Mouse (Mus musculus) lung, embryonic 16.5 days (tissue): ENCODE data around the gene Cdc42. TPM values are rescaled to one million over a fixed set of nuclear protein-coding genes. Genes with fewer than 3 reads are reported as not detected.
A peak's percentile ranks its signal among the peaks of the same experiment; 100 is the strongest.

ENCODE experiments used
- ATAC-seq: fragments of 200-750 bp; cut with Nextera tagmentation; 2 replicates; pipeline ENCODE4 v1.8.0; 2017; ENCODE audit warnings: low read depth, mild to moderate bottlenecking, moderate library complexity
- H3K27ac ChIP-seq: fragments of 300-500 bp; sonication (generic); 2 replicates; pipeline ENCODE4 v1.5.1; 2014; ENCODE audit warnings: mild to moderate bottlenecking, control low read depth, low read length
- H3K27me3 ChIP-seq: fragments of 300-500 bp; sonication (generic); 2 replicates; pipeline ENCODE4 v1.6.1; 2014; ENCODE audit warnings: low read depth, low read length, mixed read lengths; ENCODE audit not compliant: control insufficient read depth, insufficient read depth
- H3K36me3 ChIP-seq: fragments of 300-500 bp; sonication (generic); 2 replicates; pipeline ENCODE4 v1.6.1; 2014; ENCODE audit warnings: low read length; ENCODE audit not compliant: control insufficient read depth, insufficient read depth
- H3K4me1 ChIP-seq: fragments of 300-500 bp; sonication (generic); replicated peaks from 2 replicates; pipeline ENCODE4 v1.6.1; 2014; ENCODE audit warnings: low read length, mixed read lengths; ENCODE audit not compliant: control insufficient read depth, insufficient read depth
- H3K4me2 ChIP-seq: fragments of 300-500 bp; sonication (generic); 2 replicates; pipeline ENCODE4 v1.6.1; 2014; ENCODE audit warnings: low read depth, low read length, control low read depth
- H3K4me3 ChIP-seq: fragments of 300-500 bp; sonication (generic); 2 replicates; pipeline ENCODE4 v1.5.1; 2014; ENCODE audit warnings: mild to moderate bottlenecking, low read length, control low read depth
- H3K9ac ChIP-seq: fragments of 300-500 bp; sonication (generic); 2 replicates; pipeline ENCODE4 v1.6.1; 2014; ENCODE audit warnings: low read length, control low read depth
- H3K9me3 ChIP-seq: fragments of 300-500 bp; sonication (generic); 2 replicates; pipeline ENCODE4 v1.6.1; 2016; ENCODE audit warnings: low read length; ENCODE audit not compliant: control insufficient read depth
- WGBS: fragments of 180-500 bp; shearing (Covaris S2); extraction: QIAGEN DNeasy Blood & Tissue Kit; methylation state at CpG from one replicate; pipeline ENCODE4 v1.1.7; 2014; 5-methylcytosine and 5-hydroxymethylcytosine counted together
- polyA plus RNA-seq: library from polyadenylated mRNA; unstranded; fragments of >200 nt; fragmentation: Nextera tagmentation; extraction: Ambion mirVana; gene quantifications from 2 replicates; pipeline ENCODE4 v1.2.1, GENCODE M21; 2015

Gene Cdc42
- polyA plus RNA-seq, 1 experiment from 2014 or later, result 707 TPM

- no peaks in the 10 kb centered on the region for H3K9me3 ChIP-seq
- H3K9ac ChIP-seq, result no peak overlapping the region
- no peak overlapping the region for H3K27ac ChIP-seq
- no peak for ATAC-seq
- no peaks in the 10 kb centered on the region for H3K36me3 ChIP-seq
- no peak overlapping the region for H3K4me2 ChIP-seq
- peaks cover 6% of the 10 kb centered on the region for H3K4me1 ChIP-seq
- peaks cover 24% of the 10 kb centered on the region for H3K27me3 ChIP-seq
- WGBS, result 70% methylated on average over 15 of the region's 15 CpGs
- no peak overlapping the region for H3K4me3 ChIP-seq
Observed at GRCm38 (mm10) chr4:137285876-137286661, 71.5 kb downstream of the Cdc42 start.

GRCm38 (mm10) chr4:137283407-137283732 lies 74.2 kb downstream of the Cdc42 start:
- Histone ChIP-seq H3K27me3 (peaks cover 41% of the 10 kb centered on the region), H3K27ac (no peak overlapping the region), H3K4me1 (peaks cover 14% of the 10 kb centered on the region), H3K4me2 (no peak overlapping the region), H3K36me3 (no peaks in the 10 kb centered on the region), H3K9ac (no peak overlapping the region), H3K4me3 (no peak overlapping the region), H3K9me3 (no peaks in the 10 kb centered on the region)
- 12% methylated on average over 4 of the region's 4 CpGs for whole genome bisulfite sequencing
- no peak for ATAC-seq

GRCm38 (mm10) chr4:137282584-137283406 lies 74.7 kb downstream of the Cdc42 start:
- no peaks in the 10 kb centered on the region for H3K36me3 ChIP-seq
- H3K27ac ChIP-seq, result no peak overlapping the region
- H3K27me3 ChIP-seq, result peaks cover 47% of the 10 kb centered on the region
- 15% methylated on average over 17 of the region's 17 CpGs for WGBS
- no peak overlapping the region for H3K9ac ChIP-seq
- no peak overlapping the region for H3K4me3 ChIP-seq
- H3K4me1 ChIP-seq, result peaks cover 18% of the 10 kb centered on the region
- no peak for ATAC-seq
- H3K4me2 ChIP-seq, result no peak overlapping the region
- no peaks in the 10 kb centered on the region for H3K9me3 ChIP-seq

- 77% methylated on average over 5 of the region's 5 CpGs for WGBS
- peaks cover 53% of the 10 kb centered on the region for H3K27me3 ChIP-seq
- no peaks in the 10 kb centered on the region for H3K36me3 ChIP-seq
- no peak overlapping the region for H3K4me2 ChIP-seq
- no peak overlapping the region for H3K27ac ChIP-seq
- no peak overlapping the region for H3K9ac ChIP-seq
- H3K4me1 ChIP-seq, result peaks cover 22% of the 10 kb centered on the region
- ATAC-seq, result no peak
- no peak overlapping the region for H3K4me3 ChIP-seq
- no peaks in the 10 kb centered on the region for H3K9me3 ChIP-seq
Observed at GRCm38 (mm10) chr4:137282122-137282521, 75.4 kb downstream of the Cdc42 start.

- Histone ChIP-seq H3K4me1 (peaks cover 25% of the 10 kb centered on the region), H3K27me3 (peaks cover 62% of the 10 kb centered on the region), H3K9ac (no peak overlapping the region), H3K36me3 (no peaks in the 10 kb centered on the region), H3K27ac (no peak overlapping the region), H3K4me2 (no peak overlapping the region), H3K4me3 (no peak overlapping the region), H3K9me3 (no peaks in the 10 kb centered on the region)
- 79% methylated on average over 3 of the region's 3 CpGs for WGBS
- ATAC-seq, result no peak
Observed at GRCm38 (mm10) chr4:137281273-137281672, 76.2 kb downstream of the Cdc42 start.

GRCm38 (mm10) chr4:137279346-137279745 lies 78.2 kb downstream of the Cdc42 start:
- Histone ChIP-seq H3K27ac (no peak overlapping the region), H3K4me2 (no peak overlapping the region), H3K36me3 (no peaks in the 10 kb centered on the region), H3K4me3 (no peak overlapping the region), H3K9ac (no peak overlapping the region), H3K27me3 (peaks cover 79% of the 10 kb centered on the region), H3K9me3 (no peaks in the 10 kb centered on the region), H3K4me1 (peaks cover 25% of the 10 kb centered on the region)
- WGBS, result 24% methylated on average over 5 of the region's 5 CpGs
- peak; percentile 19; the same call in 1 of the 2 replicates for ATAC-seq

GRCm38 (mm10) chr4:137278144-137279040 lies 79.1 kb downstream of the Cdc42 start:
- Histone ChIP-seq H3K9ac (no peak overlapping the region; the same call in 1 of the 2 replicates), H3K4me1 (peaks cover 25% of the 10 kb centered on the region), H3K4me3 (peak overlapping the region; percentile 56), H3K9me3 (no peaks in the 10 kb centered on the region), H3K4me2 (peak overlapping the region; percentile 87), H3K27me3 (peaks cover 71% of the 10 kb centered on the region), H3K36me3 (no peaks in the 10 kb centered on the region), H3K27ac (no peak overlapping the region)
- WGBS, result 2% methylated on average over 22 of the region's 22 CpGs
- no peak for ATAC-seq

GRCm38 (mm10) chr4:137277600-137278143 lies 79.8 kb downstream of the Cdc42 start:
- Histone ChIP-seq H3K4me3 (peak overlapping the region; percentile 56), H3K27ac (no peak overlapping the region), H3K27me3 (peaks cover 66% of the 10 kb centered on the region), H3K4me2 (peak overlapping the region; percentile 87), H3K4me1 (peaks cover 21% of the 10 kb centered on the region), H3K36me3 (no peaks in the 10 kb centered on the region), H3K9me3 (no peaks in the 10 kb centered on the region), H3K9ac (peak overlapping the region; percentile 55)
- under 1% methylated on average over 46 of the region's 71 CpGs for WGBS
- no peak for ATAC-seq
